Mouse (Mus musculus): ENCODE measurements around the gene Gm34653. TPM values are rescaled to one million over a fixed set of nuclear protein-coding genes. Genes with fewer than 3 reads are reported as not detected.
"Not testable (repeated sequence)": the region's sequence is repeated elsewhere in the genome, so short reads cannot be mapped to it uniquely, and the experiment has no call there.

Gene Gm34653
- polyA plus RNA-seq, 1 experiment from 2014 or later, result not detected

- WGBS, result 77% methylated on average over 7 of the region's 7 CpGs
- H3K4me2 ChIP-seq (replicated peaks; ENCODE audit: low read depth, low read length), result peak overlapping the region; percentile 71; the same call in 1 of the 2 replicates
- peak overlapping the region; percentile 78; the same call in 1 of the 2 replicates for H3K9ac ChIP-seq (ENCODE audit: low read depth, low read length)
- no peak for ATAC-seq (ENCODE audit: low FRiP score, low TSS enrichment)
- H3K27me3 ChIP-seq (ENCODE audit: control insufficient read depth, insufficient read depth, low read length), result no peaks in the 10 kb centered on the region
- H3K4me1 ChIP-seq (ENCODE audit: control insufficient read depth, insufficient read depth, low read length), result peaks cover 13% of the 10 kb centered on the region; the same call in 1 of the 2 replicates
- peak overlapping the region; percentile 73; the same call in 1 of the 2 replicates for H3K4me3 ChIP-seq (ENCODE audit: low read length)
- peaks cover 15% of the 10 kb centered on the region; the same call in 1 of the 2 replicates for H3K36me3 ChIP-seq (ENCODE audit: control insufficient read depth, insufficient read depth, low read length)
- no peaks in the 10 kb centered on the region for H3K9me3 ChIP-seq (ENCODE audit: control insufficient read depth, low read length)
- H3K27ac ChIP-seq (ENCODE audit: low read depth, low read length), result peak overlapping the region; percentile 65; the same call in 1 of the 2 replicates
Measured at GRCm38 (mm10) chr2:34800371-34800770, 32.4 kb upstream of the Gm34653 start.

GRCm38 (mm10) chr2:34801516-34802482 is 31.0 kb upstream of the Gm34653 start:
- Histone ChIP-seq H3K4me1 (ENCODE audit: control insufficient read depth, insufficient read depth, low read length) (peaks cover 13% of the 10 kb centered on the region; the same call in 1 of the 2 replicates), H3K9me3 (ENCODE audit: control insufficient read depth, low read length) (no peaks in the 10 kb centered on the region), H3K27me3 (ENCODE audit: control insufficient read depth, insufficient read depth, low read length) (no peaks in the 10 kb centered on the region), H3K9ac (ENCODE audit: low read depth, low read length) (peak overlapping the region; percentile 73), H3K27ac (ENCODE audit: low read depth, low read length) (peak overlapping the region; percentile 78; the same call in 1 of the 2 replicates), H3K4me3 (ENCODE audit: low read length) (peak overlapping the region; percentile 65), H3K36me3 (ENCODE audit: control insufficient read depth, insufficient read depth, low read length) (peaks cover 20% of the 10 kb centered on the region), H3K4me2 (replicated peaks; ENCODE audit: low read depth, low read length) (peak overlapping the region; percentile 23)
- 5% methylated on average over 39 of the region's 39 CpGs for WGBS
- peak; percentile 95 for ATAC-seq (ENCODE audit: low FRiP score, low TSS enrichment)

- WGBS, result under 1% methylated on average over 17 of the region's 32 CpGs
- not testable (repeated sequence) for H3K27me3 ChIP-seq (ENCODE audit: control insufficient read depth, insufficient read depth, low read length); H3K9me3 ChIP-seq (ENCODE audit: control insufficient read depth, low read length)
- Histone ChIP-seq H3K4me1 (ENCODE audit: control insufficient read depth, insufficient read depth, low read length) (peaks cover 13% of the 10 kb centered on the region; the same call in 1 of the 2 replicates), H3K9ac (ENCODE audit: low read depth, low read length) (peak overlapping the region; percentile 73), H3K4me2 (replicated peaks; ENCODE audit: low read depth, low read length) (peak overlapping the region; percentile 61), H3K27ac (ENCODE audit: low read depth, low read length) (peak overlapping the region; percentile 78; the same call in 1 of the 2 replicates), H3K4me3 (ENCODE audit: low read length) (peak overlapping the region; percentile 65), H3K36me3 (ENCODE audit: control insufficient read depth, insufficient read depth, low read length) (peaks cover 25% of the 10 kb centered on the region)
- ATAC-seq (ENCODE audit: low FRiP score, low TSS enrichment), result peak; percentile 70
Measured at GRCm38 (mm10) chr2:34802565-34803245, 30.1 kb upstream of the Gm34653 start.

- H3K27me3 ChIP-seq (ENCODE audit: control insufficient read depth, insufficient read depth, low read length), result no peaks in the 10 kb centered on the region
- no peak overlapping the region for H3K9ac ChIP-seq (ENCODE audit: low read depth, low read length)
- H3K4me3 ChIP-seq (ENCODE audit: low read length), result no peak overlapping the region; the same call in 1 of the 2 replicates
- H3K27ac ChIP-seq (ENCODE audit: low read depth, low read length), result no peak overlapping the region
- no peaks in the 10 kb centered on the region for H3K9me3 ChIP-seq (ENCODE audit: control insufficient read depth, low read length)
- H3K36me3 ChIP-seq (ENCODE audit: control insufficient read depth, insufficient read depth, low read length), result peaks cover 32% of the 10 kb centered on the region
- H3K4me2 ChIP-seq (replicated peaks; ENCODE audit: low read depth, low read length), result peak overlapping the region; percentile 61
- peaks cover 13% of the 10 kb centered on the region; the same call in 1 of the 2 replicates for H3K4me1 ChIP-seq (ENCODE audit: control insufficient read depth, insufficient read depth, low read length)
- ATAC-seq (ENCODE audit: low FRiP score, low TSS enrichment), result no peak
- 76% methylated on average over 3 of the region's 3 CpGs for WGBS
Measured at GRCm38 (mm10) chr2:34803746-34804145, 29.1 kb upstream of the Gm34653 start.

- Histone ChIP-seq H3K4me3 (ENCODE audit: low read length) (no peak overlapping the region), H3K9me3 (ENCODE audit: control insufficient read depth, low read length) (no peaks in the 10 kb centered on the region), H3K9ac (ENCODE audit: low read depth, low read length) (peak overlapping the region; percentile 28; the same call in 1 of the 2 replicates), H3K36me3 (ENCODE audit: control insufficient read depth, insufficient read depth, low read length) (peaks cover 36% of the 10 kb centered on the region), H3K4me2 (replicated peaks; ENCODE audit: low read depth, low read length) (no peak overlapping the region; the same call in 1 of the 2 replicates), H3K27me3 (ENCODE audit: control insufficient read depth, insufficient read depth, low read length) (no peaks in the 10 kb centered on the region), H3K27ac (ENCODE audit: low read depth, low read length) (no peak overlapping the region), H3K4me1 (ENCODE audit: control insufficient read depth, insufficient read depth, low read length) (peaks cover 9% of the 10 kb centered on the region; the same call in 1 of the 2 replicates)
- WGBS, result 96% methylated on average over 2 of the region's 2 CpGs
- no peak for ATAC-seq (ENCODE audit: low FRiP score, low TSS enrichment)
Measured at GRCm38 (mm10) chr2:34804172-34804571, 28.6 kb upstream of the Gm34653 start.

GRCm38 (mm10) chr2:34804815-34805214 is 28.0 kb upstream of the Gm34653 start:
- H3K4me1 ChIP-seq (ENCODE audit: control insufficient read depth, insufficient read depth, low read length), result 0 out of 2 replicates have a peak, but pooled peaks cover 9% of the 10 kb centered on the region
- H3K36me3 ChIP-seq (ENCODE audit: control insufficient read depth, insufficient read depth, low read length), result peaks cover 39% of the 10 kb centered on the region
- WGBS, result 80% methylated on average over 1 of the region's 1 CpGs
- no peak for ATAC-seq (ENCODE audit: low FRiP score, low TSS enrichment)
- no peaks in the 10 kb centered on the region for H3K9me3 ChIP-seq (ENCODE audit: control insufficient read depth, low read length)
- H3K4me2 ChIP-seq (replicated peaks; ENCODE audit: low read depth, low read length), result no peak overlapping the region
- H3K27ac ChIP-seq (ENCODE audit: low read depth, low read length), result no peak overlapping the region
- H3K4me3 ChIP-seq (ENCODE audit: low read length), result no peak overlapping the region
- H3K27me3 ChIP-seq (ENCODE audit: control insufficient read depth, insufficient read depth, low read length), result no peaks in the 10 kb centered on the region
- no peak overlapping the region for H3K9ac ChIP-seq (ENCODE audit: low read depth, low read length)

- whole genome bisulfite sequencing, result 79% methylated on average over 10 of the region's 10 CpGs
- Histone ChIP-seq H3K9me3 (ENCODE audit: control insufficient read depth, low read length) (no peaks in the 10 kb centered on the region), H3K27me3 (ENCODE audit: control insufficient read depth, insufficient read depth, low read length) (no peaks in the 10 kb centered on the region), H3K4me3 (ENCODE audit: low read length) (no peak overlapping the region), H3K27ac (ENCODE audit: low read depth, low read length) (no peak overlapping the region), H3K4me2 (replicated peaks; ENCODE audit: low read depth, low read length) (no peak overlapping the region), H3K9ac (ENCODE audit: low read depth, low read length) (no peak overlapping the region), H3K4me1 (ENCODE audit: control insufficient read depth, insufficient read depth, low read length) (0 out of 2 replicates have a peak, but pooled peaks cover 9% of the 10 kb centered on the region), H3K36me3 (ENCODE audit: control insufficient read depth, insufficient read depth, low read length) (peaks cover 45% of the 10 kb centered on the region)
- ATAC-seq (ENCODE audit: low FRiP score, low TSS enrichment), result no peak
Measured at GRCm38 (mm10) chr2:34805364-34805950, 27.4 kb upstream of the Gm34653 start.

GRCm38 (mm10) chr2:34808057-34808456 is 24.8 kb upstream of the Gm34653 start:
- Histone ChIP-seq H3K9ac (ENCODE audit: low read depth, low read length) (no peak overlapping the region), H3K4me1 (ENCODE audit: control insufficient read depth, insufficient read depth, low read length) (0 out of 2 replicates have a peak, but pooled peaks cover 9% of the 10 kb centered on the region), H3K36me3 (ENCODE audit: control insufficient read depth, insufficient read depth, low read length) (peaks cover 68% of the 10 kb centered on the region), H3K9me3 (ENCODE audit: control insufficient read depth, low read length) (no peaks in the 10 kb centered on the region), H3K4me3 (ENCODE audit: low read length) (no peak overlapping the region), H3K4me2 (replicated peaks; ENCODE audit: low read depth, low read length) (no peak overlapping the region), H3K27ac (ENCODE audit: low read depth, low read length) (no peak overlapping the region), H3K27me3 (ENCODE audit: control insufficient read depth, insufficient read depth, low read length) (no peaks in the 10 kb centered on the region)
- 71% methylated on average over 2 of the region's 2 CpGs for whole genome bisulfite sequencing
- no peak for ATAC-seq (ENCODE audit: low FRiP score, low TSS enrichment)

All from kidney, embryonic 14.5 days (tissue).